In the genomic region with DNA sequence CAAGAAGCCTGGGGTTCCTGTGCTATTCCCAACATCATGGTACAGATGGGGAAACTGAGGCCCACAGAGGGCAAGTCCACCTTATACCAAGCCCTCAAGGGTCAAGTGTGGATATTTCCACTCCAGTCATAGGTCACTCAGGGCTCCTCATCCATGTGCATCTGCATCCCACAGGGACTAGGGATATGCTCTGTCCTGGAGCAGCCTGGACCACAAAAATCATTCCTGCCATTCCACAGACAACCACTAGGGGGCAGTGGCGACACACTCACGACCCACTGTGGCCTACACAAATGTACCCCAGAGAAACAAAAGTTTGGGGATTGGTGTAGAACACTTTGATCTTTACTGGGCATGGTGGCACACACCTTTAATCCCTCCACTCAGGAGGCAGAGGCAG, we compare ENCODE assay signal across 9 mouse cellular contexts. TPM values are rescaled to one million over a fixed set of nuclear protein-coding genes. Genes with fewer than 3 reads are reported as not detected.
DNase-seq lines count a peak whose midpoint lies in the region; ATAC-seq and TF ChIP-seq lines count a peak whose summit lies in the region.
"Had no signal": no experiment of that assay in that cellular context is flagged by ENCODE, and none has a peak within 500 bp of the region (broad histone marks: within the 10 kb centered on the region; RNA-seq: fewer than 3 reads in every experiment).

No protein-coding gene starts in this region.

- peak; percentile 79 for DNase-seq in heart, postnatal 4 days
- DNase-seq in CD4-positive, CD25-positive, alpha-beta regulatory T cell, adult 2 months (ENCODE audit: low read depth, low spot score), result peak; percentile 82
- peak; percentile 77 for DNase-seq in adrenal gland, postnatal 14 days
- DNase-seq in layer of hippocampus, adult 2 months (ENCODE audit: low spot score in 2 of 2), result peak; percentile 32 to 71
- DNase-seq in midbrain, embryonic 14.5 days, result peak; percentile 49
- peak; percentile 56 to 70 for DNase-seq in thymus, postnatal 10 days (ENCODE audit: low spot score in 2 of 2)

- no peaks in the 10 kb centered on the region for H3K27me3 ChIP-seq in heart, embryonic 12.5 days (replicated peaks)
- H3K27me3 ChIP-seq in midbrain, embryonic 14.5 days (ENCODE audit: control insufficient read depth, insufficient read depth, low read length), result no peaks in the 10 kb centered on the region
- H3K27me3 ChIP-seq: limb, embryonic 15.5 days had no signal

- peaks cover 5% of the 10 kb centered on the region; the same call in 1 of the 2 replicates for H3K9me3 ChIP-seq in heart, embryonic 12.5 days (replicated peaks)
- H3K9me3 ChIP-seq in midbrain, embryonic 14.5 days (ENCODE audit: control insufficient read depth, low read length), result no peaks in the 10 kb centered on the region; the same call in 1 of the 2 replicates
- H3K9me3 ChIP-seq: limb, embryonic 15.5 days had no signal

- H3K4me1 ChIP-seq in heart, embryonic 12.5 days (replicated peaks), result peaks cover 2% of the 10 kb centered on the region
- no peaks in the 10 kb centered on the region for H3K4me1 ChIP-seq in midbrain, embryonic 14.5 days (ENCODE audit: control insufficient read depth, insufficient read depth, low read length)

- H3K36me3 ChIP-seq in heart, embryonic 12.5 days, result no peaks in the 10 kb centered on the region
- H3K36me3 ChIP-seq in midbrain, embryonic 14.5 days (ENCODE audit: control insufficient read depth, insufficient read depth, low read length), result no peaks in the 10 kb centered on the region
- H3K36me3 ChIP-seq: limb, embryonic 15.5 days had no signal

- H3K27ac ChIP-seq in heart, embryonic 12.5 days (ENCODE audit: poor library complexity, severe bottlenecking), result no peak overlapping the region
- no peak overlapping the region for H3K27ac ChIP-seq in layer of hippocampus, adult 2 months
- H3K27ac ChIP-seq in midbrain, embryonic 14.5 days (replicated peaks; ENCODE audit: low read depth, low read length), result no peak overlapping the region
- H3K27ac ChIP-seq: limb, embryonic 15.5 days had no signal

- peak; percentile 88 for TF ChIP-seq CTCF in layer of hippocampus, adult 2 months (conservative IDR thresholded peaks at IDR 0.05)

- no peak overlapping the region for H3K9ac ChIP-seq in heart, embryonic 12.5 days
- no peak overlapping the region for H3K9ac ChIP-seq in midbrain, embryonic 14.5 days (replicated peaks; ENCODE audit: low read length)
- H3K9ac ChIP-seq: limb, embryonic 15.5 days had no signal

- H3K4me2 ChIP-seq in heart, embryonic 12.5 days, result no peak overlapping the region
- H3K4me2 ChIP-seq in midbrain, embryonic 14.5 days (ENCODE audit: low read length), result no peak overlapping the region
- H3K4me2 ChIP-seq: limb, embryonic 15.5 days had no signal

- 2% methylated on average over 2 of the region's 2 CpGs for WGBS in heart, embryonic 12.5 days
- 3% methylated on average over 2 of the region's 2 CpGs for WGBS in midbrain, embryonic 14.5 days

- no peak overlapping the region for H3K4me3 ChIP-seq in heart, embryonic 12.5 days
- H3K4me3 ChIP-seq in layer of hippocampus, adult 2 months, result no peak overlapping the region
- no peak overlapping the region for H3K4me3 ChIP-seq in midbrain, embryonic 14.5 days (replicated peaks; ENCODE audit: low read depth, low read length)
- H3K4me3 ChIP-seq: limb, embryonic 15.5 days had no signal

- no peak for ATAC-seq in heart, embryonic 12.5 days (ENCODE audit: insufficient number of reproducible peaks, low FRiP score)
- peak; percentile 71 for ATAC-seq in erythroblast, adult 5-6 weeks (replicated peaks; ENCODE audit: low FRiP score, poor library complexity, severe bottlenecking)
- no peak for ATAC-seq in midbrain, embryonic 14.5 days (ENCODE audit: low FRiP score, low TSS enrichment)

RNA-seq across cellular contexts. Expression of gene Myl2, which starts 13.4 kb away (rescaled TPM):
- over 10,000 TPM; 18,495 to 19,403 TPM for total RNA-seq in heart, postnatal 4 days (2021)
- 7,161 and 7,647 TPM in 2 replicates for polyA plus RNA-seq in heart, embryonic 12.5 days (2016; fragmentation: Nextera tagmentation; extraction: Ambion mirVana)
- total RNA-seq in adrenal gland, postnatal 14 days (2021), result not detected in 2 replicates
- not detected in 2 replicates for total RNA-seq in erythroblast, adult 5-6 weeks (2015; ENCODE audit: low replicate concordance)
- total RNA-seq in erythroblast, adult 5-6 weeks (2017; ENCODE audit: low replicate concordance), result 1.1 TPM in 1 of 2 replicates, not detected in the other
- under 1 TPM in 1 of 2 experiments, not detected in 1; 0.88 TPM for total RNA-seq in layer of hippocampus, adult 2 months (2021)
- polyA plus RNA-seq in midbrain, embryonic 14.5 days (2014; fragmentation: Nextera tagmentation; extraction: Ambion mirVana), result 1.9 and 3.0 TPM in 2 replicates

RNA-seq across cellular contexts. Expression of gene Ccdc63, which starts 26.4 kb away (rescaled TPM):
- total RNA-seq in heart, postnatal 4 days (2021), result under 1 TPM in 1 of 2 experiments, not detected in 1; 0.36 TPM
- polyA plus RNA-seq in heart, embryonic 12.5 days (2016; fragmentation: Nextera tagmentation; extraction: Ambion mirVana), result 0.33 and 0.42 TPM in 2 replicates
- not detected in 2 replicates for total RNA-seq in adrenal gland, postnatal 14 days (2021)
- not detected in 2 replicates for total RNA-seq in erythroblast, adult 5-6 weeks (2015; ENCODE audit: low replicate concordance)
- 4.0 TPM in 1 of 2 replicates, not detected in the other for total RNA-seq in erythroblast, adult 5-6 weeks (2017; ENCODE audit: low replicate concordance)
- 1 to 10 TPM in 1 of 2 experiments, under 1 TPM in 1; 0.39 to 1.2 TPM for total RNA-seq in layer of hippocampus, adult 2 months (2021)
- polyA plus RNA-seq in midbrain, embryonic 14.5 days (2014; fragmentation: Nextera tagmentation; extraction: Ambion mirVana), result not detected in 2 replicates

RNA-seq across cellular contexts. Expression of gene Ppp1cc, which starts 43.9 kb away (rescaled TPM):
- 100 to 1,000 TPM; 216 to 217 TPM for total RNA-seq in heart, postnatal 4 days (2021)
- polyA plus RNA-seq in heart, embryonic 12.5 days (2016; fragmentation: Nextera tagmentation; extraction: Ambion mirVana), result 222 and 230 TPM in 2 replicates
- total RNA-seq in adrenal gland, postnatal 14 days (2021), result 155 and 191 TPM in 2 replicates
- 141 and 170 TPM in 2 replicates for total RNA-seq in erythroblast, adult 5-6 weeks (2015; ENCODE audit: low replicate concordance)
- 94.2 and 102 TPM in 2 replicates for total RNA-seq in erythroblast, adult 5-6 weeks (2017; ENCODE audit: low replicate concordance)
- 100 to 1,000 TPM; 223 to 228 TPM for total RNA-seq in layer of hippocampus, adult 2 months (2021)
- 232 and 238 TPM in 2 replicates for polyA plus RNA-seq in midbrain, embryonic 14.5 days (2014; fragmentation: Nextera tagmentation; extraction: Ambion mirVana)

Comparison
In these comparisons a context has a peak if more than half of its experiments do, and no peak if none do; other contexts are left out.
1. RNA of gene Myl2, which starts 13.4 kb away (total RNA-seq): 18,495 to 19,403 TPM in heart, postnatal 4 days; 0.88 TPM in layer of hippocampus, adult 2 months, not detected in adrenal gland, postnatal 14 days and 1.1 TPM in erythroblast, adult 5-6 weeks; every median in the first group is over 1,000 times any median in the second.
2. Peak in every context shown above with its lines, with median percentiles within 50 percentile points of each other: DNase-seq.